Mouse (Mus musculus) MEL (cell line): ENCODE data around the gene Col13a1.

Experiments used
- CHD1 ChIP-seq: IDR thresholded peaks from 2 replicates; pipeline ENCODE4 v1.6.1; 2012; ENCODE audit warnings: low read depth, mild to moderate bottlenecking, inconsistent platforms, low read length, improper control_type of control experiment
- CTCF ChIP-seq, 3 experiments: IDR thresholded peaks in 2 of 3; conservative IDR thresholded peaks in 1 of 3; 2 replicates each; pipeline ENCODE4 v1.5.1; 2011 to 2012; ENCODE audit warnings: low read length in 3 of 3, low read depth in 2 of 3, mild to moderate bottlenecking in 2 of 3, improper control_type of control experiment in 1 of 3, inconsistent platforms in 1 of 3, mixed read lengths in 1 of 3, moderate library complexity in 1 of 3; ENCODE audit not compliant: control insufficient read depth in 1 of 3, insufficient read depth in 1 of 3, poor library complexity in 1 of 3, severe bottlenecking in 1 of 3
- E2F4 ChIP-seq: IDR thresholded peaks from 2 replicates; pipeline ENCODE4 v1.6.1; 2011; ENCODE audit warnings: low read depth, low read length, improper control_type of control experiment, borderline replicate concordance
- GATA1 ChIP-seq: IDR thresholded peaks from 2 replicates; pipeline ENCODE4 v1.6.1; 2011; ENCODE audit warnings: low read depth, low read length, improper control_type of control experiment
- JUND ChIP-seq: IDR thresholded peaks from 2 replicates; pipeline ENCODE4 v1.6.1; 2011; ENCODE audit warnings: low read depth, mild to moderate bottlenecking, improper control_type of control experiment, low read length
- MAZ ChIP-seq: IDR thresholded peaks from 2 replicates; pipeline ENCODE4 v1.6.1; 2012; ENCODE audit warnings: low read depth, mild to moderate bottlenecking, inconsistent platforms, low read length, improper control_type of control experiment
- POLR2A ChIP-seq, 2 experiments: IDR thresholded peaks; 2 replicates each; pipeline ENCODE4 v1.6.1; 2011 to 2012; ENCODE audit warnings: low read length in 2 of 2, mild to moderate bottlenecking in 2 of 2, control low read depth in 1 of 2, improper control_type of control experiment in 1 of 2, low read depth in 1 of 2, moderate library complexity in 1 of 2; ENCODE audit not compliant: control insufficient read depth in 1 of 2, insufficient read depth in 1 of 2, poor library complexity in 1 of 2
- TCF12 ChIP-seq: IDR thresholded peaks from 2 replicates; pipeline ENCODE4 v1.6.1; 2014; ENCODE audit warnings: low read depth, mild to moderate bottlenecking, inconsistent platforms, low read length, improper control_type of control experiment, moderate library complexity
- UBTF ChIP-seq: IDR thresholded peaks from 2 replicates; pipeline ENCODE4 v1.6.1; 2012; ENCODE audit warnings: low read depth, mild to moderate bottlenecking, inconsistent platforms, low read length, improper control_type of control experiment, moderate library complexity, borderline replicate concordance; ENCODE audit not compliant: insufficient read depth
- ZC3H11A ChIP-seq: IDR thresholded peaks from 2 replicates; pipeline ENCODE4 v1.6.1; 2012; ENCODE audit warnings: low read depth, mild to moderate bottlenecking, inconsistent platforms, low read length, improper control_type of control experiment
- ZNF384 ChIP-seq: IDR thresholded peaks from 2 replicates; pipeline ENCODE4 v1.6.1; 2012; ENCODE audit warnings: low read depth, mild to moderate bottlenecking, inconsistent platforms, low read length, improper control_type of control experiment

- no peak for TF ChIP-seq TCF12
- no peak for TF ChIP-seq POLR2A (IDR thresholded peaks at IDR 0.05; ENCODE audit: control insufficient read depth in 1 of 2, insufficient read depth in 1 of 2, low read depth in 1 of 2, low read length in 2 of 2, poor library complexity in 1 of 2)
- TF ChIP-seq CTCF (IDR thresholded peaks at IDR 0.05 in 2 of 3, conservative IDR thresholded peaks at IDR 0.05 in 1 of 3; ENCODE audit: control insufficient read depth in 1 of 3, insufficient read depth in 1 of 3, low read depth in 2 of 3, low read length in 3 of 3, poor library complexity in 1 of 3, severe bottlenecking in 1 of 3) = no peak
- no peak for TF ChIP-seq MAZ
- TF ChIP-seq GATA1 = no peak
- TF ChIP-seq E2F4 = no peak
- TF ChIP-seq ZNF384 = no peak
- TF ChIP-seq UBTF = no peak
- no peak for TF ChIP-seq JUND
- TF ChIP-seq CHD1 = no peak
- TF ChIP-seq ZC3H11A = no peak
Observed at GRCm38 (mm10) chr10:62009981-62010500, 31.1 kb upstream of the Col13a1 start.
